Mouse (Mus musculus): ENCODE measurements at regions not wholly inside any gene's neighbourhood (a gene's known extent, or its start where the extent isn't known, plus 50 kb on each side); places are given as distances from the start of the nearest gene placed in this dataset.

DNA sequence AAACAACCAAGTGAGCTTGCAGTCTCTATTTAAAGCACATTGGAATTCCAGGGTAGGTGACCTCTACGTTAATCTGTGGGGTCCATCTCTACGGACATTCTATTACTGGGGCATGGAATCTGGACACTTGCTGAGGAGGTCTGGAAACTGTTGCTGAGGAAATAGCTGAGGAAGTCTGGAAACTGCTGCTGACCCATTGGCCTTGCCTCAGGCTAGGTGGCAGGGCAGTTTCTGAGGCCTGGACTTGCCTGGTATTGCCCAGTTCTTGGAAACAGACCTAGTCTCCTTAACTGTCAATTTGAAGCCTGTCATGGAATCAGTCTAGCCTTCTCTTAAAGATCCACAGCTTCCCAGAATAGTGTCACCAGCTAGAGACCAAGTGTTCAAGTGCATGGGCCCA lies 51.7 kb upstream of the Eif4g2 start:
- no peak for DNase-seq (ENCODE audit: low spot score in 2 of 2)

All from frontal cortex, postnatal 14 days (tissue).